Mouse (Mus musculus) neural tube, embryonic 11.5 days (tissue): ENCODE data around the gene Prx. TPM values are rescaled to one million over a fixed set of nuclear protein-coding genes. Genes with fewer than 3 reads are reported as not detected.

Source experiments
- ATAC-seq: fragments of 200-750 bp; cut with Nextera tagmentation; 2 replicates; pipeline ENCODE4 v1.8.0; 2017; ENCODE audit warnings: moderate number of reproducible peaks, mild to moderate bottlenecking, moderate TSS enrichment, moderate library complexity; ENCODE audit not compliant: insufficient read depth, low FRiP score, low TSS enrichment
- DNase-seq: peaks from one replicate; pipeline ENCODE4 v3.0.0-alpha.2; 2015; ENCODE audit warnings: low spot score
- H3K27ac ChIP-seq: fragments of 300-500 bp; sonication (generic); 2 replicates; pipeline ENCODE4 v1.5.1; 2014; ENCODE audit warnings: low read depth, mild to moderate bottlenecking, low read length
- H3K27me3 ChIP-seq: fragments of 300-500 bp; sonication (generic); 2 replicates; pipeline ENCODE4 v1.6.1; 2014; ENCODE audit warnings: mild to moderate bottlenecking, low read length, mixed read lengths; ENCODE audit not compliant: control insufficient read depth, insufficient read depth
- H3K36me3 ChIP-seq: fragments of 300-500 bp; sonication (generic); 2 replicates; pipeline ENCODE4 v1.6.1; 2014; ENCODE audit warnings: mild to moderate bottlenecking, low read length, moderate library complexity, mixed read lengths; ENCODE audit not compliant: control insufficient read depth, insufficient read depth
- H3K4me1 ChIP-seq: fragments of 300-500 bp; sonication (generic); 2 replicates; pipeline ENCODE4 v1.6.1; 2014; ENCODE audit warnings: low read length, mixed read lengths; ENCODE audit not compliant: control insufficient read depth, insufficient read depth
- H3K4me2 ChIP-seq: fragments of 300-500 bp; sonication (generic); 2 replicates; pipeline ENCODE4 v1.6.1; 2014; ENCODE audit warnings: low read depth, mild to moderate bottlenecking, moderate library complexity
- H3K4me3 ChIP-seq: fragments of 300-500 bp; sonication (generic); 2 replicates; pipeline ENCODE4 v1.5.1; 2014; ENCODE audit warnings: low read depth, low read length
- H3K9ac ChIP-seq: fragments of 300-500 bp; sonication (generic); 2 replicates; pipeline ENCODE4 v1.6.1; 2014; ENCODE audit warnings: mild to moderate bottlenecking, low read length
- H3K9me3 ChIP-seq: fragments of 300-500 bp; sonication (generic); 2 replicates; pipeline ENCODE4 v1.6.1; 2016; ENCODE audit warnings: low read length; ENCODE audit not compliant: control insufficient read depth
- WGBS: fragments of 180-500 bp; shearing (Covaris S2); extraction: QIAGEN DNeasy Blood & Tissue Kit; methylation state at CpG from one replicate; pipeline ENCODE4 v1.1.7; 2014; 5-methylcytosine and 5-hydroxymethylcytosine counted together
- polyA plus RNA-seq: library from polyadenylated mRNA; unstranded; fragments of >200 nt; fragmentation: Nextera tagmentation; extraction: Ambion mirVana; gene quantifications from 2 replicates; pipeline ENCODE4 v1.2.1, GENCODE M21; 2014

Gene Prx
- polyA plus RNA-seq, 1 experiment from 2014 or later, result 0.99 TPM

- DNase-seq (no peak), ATAC-seq (no peak)
- H3K27me3 ChIP-seq, result no peaks in the 10 kb centered on the region
- H3K9me3 ChIP-seq, result no peaks in the 10 kb centered on the region
- no peak overlapping the region for H3K9ac ChIP-seq
- H3K4me3 ChIP-seq, result no peak overlapping the region
- 67% methylated on average over 1 of the region's 1 CpGs for WGBS
- H3K4me2 ChIP-seq, result no peak overlapping the region
- no peak overlapping the region for H3K27ac ChIP-seq
- 0 out of 2 replicates have a peak, but pooled peaks cover 4% of the 10 kb centered on the region for H3K4me1 ChIP-seq
- H3K36me3 ChIP-seq, result peaks cover 3% of the 10 kb centered on the region; the same call in 1 of the 2 replicates
Measured at GRCm38 (mm10) chr7:27479750-27480149, 19.4 kb upstream of the Prx start.

GRCm38 (mm10) chr7:27480506-27480905, 18.6 kb upstream of the Prx start:
- no peaks in the 10 kb centered on the region for H3K27me3 ChIP-seq
- ATAC-seq (no peak), DNase-seq (no peak)
- no peak overlapping the region for H3K4me3 ChIP-seq
- no peak overlapping the region for H3K4me2 ChIP-seq
- no peak overlapping the region for H3K27ac ChIP-seq
- H3K36me3 ChIP-seq, result peaks cover 3% of the 10 kb centered on the region; the same call in 1 of the 2 replicates
- WGBS, result 77% methylated on average over 3 of the region's 3 CpGs
- H3K9me3 ChIP-seq, result no peaks in the 10 kb centered on the region
- H3K9ac ChIP-seq, result no peak overlapping the region
- H3K4me1 ChIP-seq, result 0 out of 2 replicates have a peak, but pooled peaks cover 4% of the 10 kb centered on the region

- H3K36me3 ChIP-seq, result peaks cover 3% of the 10 kb centered on the region; the same call in 1 of the 2 replicates
- ATAC-seq (no peak), DNase-seq (no peak)
- peak overlapping the region; percentile 43 for H3K4me2 ChIP-seq
- WGBS, result 20% methylated on average over 8 of the region's 11 CpGs
- H3K27ac ChIP-seq, result peak overlapping the region; percentile 11; the same call in 1 of the 2 replicates
- H3K4me1 ChIP-seq, result 0 out of 2 replicates have a peak, but pooled peaks cover 4% of the 10 kb centered on the region
- no peaks in the 10 kb centered on the region for H3K27me3 ChIP-seq
- H3K4me3 ChIP-seq, result peak overlapping the region; percentile 17
- no peaks in the 10 kb centered on the region for H3K9me3 ChIP-seq
- peak overlapping the region; percentile 53 for H3K9ac ChIP-seq
Measured at GRCm38 (mm10) chr7:27480927-27481626, 18.0 kb upstream of the Prx start.

GRCm38 (mm10) chr7:27481627-27481969, 17.5 kb upstream of the Prx start:
- Histone ChIP-seq H3K9ac (peak overlapping the region; percentile 53), H3K4me1 (0 out of 2 replicates have a peak, but pooled peaks cover 4% of the 10 kb centered on the region), H3K9me3 (no peaks in the 10 kb centered on the region), H3K4me3 (peak overlapping the region; percentile 17), H3K27me3 (no peaks in the 10 kb centered on the region), H3K36me3 (no peaks in the 10 kb centered on the region), H3K27ac (peak overlapping the region; percentile 11; the same call in 1 of the 2 replicates), H3K4me2 (peak overlapping the region; percentile 43)
- peak; percentile 77 for DNase-seq
- ATAC-seq, result peak; percentile 42; the same call in 1 of the 2 replicates
- 0% methylated on average over 9 of the region's 12 CpGs for WGBS

- H3K4me1 ChIP-seq, result 0 out of 2 replicates have a peak, but pooled peaks cover 4% of the 10 kb centered on the region
- no peaks in the 10 kb centered on the region for H3K27me3 ChIP-seq
- WGBS, result 92% methylated on average over 4 of the region's 4 CpGs
Measured at GRCm38 (mm10) chr7:27483860-27484259, 15.3 kb upstream of the Prx start.

GRCm38 (mm10) chr7:27486102-27486769, 12.9 kb upstream of the Prx start:
- Histone ChIP-seq H3K27ac (no peak overlapping the region), H3K27me3 (no peaks in the 10 kb centered on the region), H3K9ac (no peak overlapping the region), H3K4me1 (peaks cover 8% of the 10 kb centered on the region; the same call in 1 of the 2 replicates), H3K4me3 (peak overlapping the region; percentile 66), H3K4me2 (peak overlapping the region; percentile 41), H3K9me3 (no peaks in the 10 kb centered on the region), H3K36me3 (no peaks in the 10 kb centered on the region)
- 6% methylated on average over 13 of the region's 13 CpGs for WGBS
- ATAC-seq (peak; percentile 5; the same call in 1 of the 2 replicates), DNase-seq (no peak)

More at GRCm38 (mm10) chr7:27483860-27484259, 15.3 kb upstream of the Prx start:
- DNase-seq (no peak), ATAC-seq (no peak)
- Histone ChIP-seq H3K9ac (no peak overlapping the region), H3K4me3 (no peak overlapping the region), H3K4me2 (no peak overlapping the region), H3K27ac (no peak overlapping the region), H3K9me3 (no peaks in the 10 kb centered on the region), H3K36me3 (no peaks in the 10 kb centered on the region)

- Histone ChIP-seq H3K4me1 (peaks cover 4% of the 10 kb centered on the region; the same call in 1 of the 2 replicates), H3K9me3 (no peaks in the 10 kb centered on the region), H3K27ac (peak within 1 kb of the TSS; percentile 71), H3K4me2 (peak within 1 kb of the TSS; percentile 41), H3K9ac (peak within 1 kb of the TSS; percentile 74), H3K27me3 (no peaks in the 10 kb centered on the region), H3K4me3 (peak within 1 kb of the TSS; percentile 66), H3K36me3 (no peaks in the 10 kb centered on the region)
- peak; percentile 96 for ATAC-seq
- under 1% methylated on average over 78 of the region's 80 CpGs for WGBS
- peak; percentile 100 for DNase-seq
Measured at GRCm38 (mm10) chr7:27486770-27487697, 12.1 kb upstream of the Prx start, which contains the start of gene Sertad1. Gene Sertad1 (plus strand): TSS chr7:27486910.

GRCm38 (mm10) chr7:27487740-27488268, 11.3 kb upstream of the Prx start:
- no peaks in the 10 kb centered on the region for H3K36me3 ChIP-seq
- H3K4me2 ChIP-seq, result peak overlapping the region; percentile 41
- H3K9ac ChIP-seq, result peak overlapping the region; percentile 74
- H3K9me3 ChIP-seq, result no peaks in the 10 kb centered on the region
- no peak for DNase-seq
- WGBS, result 1% methylated on average over 13 of the region's 13 CpGs
- no peak for ATAC-seq
- peak overlapping the region; percentile 66 for H3K4me3 ChIP-seq
- peak overlapping the region; percentile 71; the same call in 1 of the 2 replicates for H3K27ac ChIP-seq
- H3K4me1 ChIP-seq, result peaks cover 4% of the 10 kb centered on the region; the same call in 1 of the 2 replicates
- no peaks in the 10 kb centered on the region for H3K27me3 ChIP-seq
